Mouse (Mus musculus): ENCODE measurements around the gene Ntn5. TPM values are rescaled to one million over a fixed set of nuclear protein-coding genes. Genes with fewer than 3 reads are reported as not detected.

Gene Ntn5
- polyA plus RNA-seq, 1 experiment from 2014 or later, result 0.22 TPM

GRCm38 (mm10) chr7:45641391-45642040, 42.3 kb upstream of the Ntn5 start:
- 36% methylated on average over 16 of the region's 17 CpGs for WGBS
- Histone ChIP-seq H3K27ac (ENCODE audit: low read length) (peak overlapping the region; percentile 72), H3K4me1 (ENCODE audit: control insufficient read depth, insufficient read depth, low read length) (peaks cover 42% of the 10 kb centered on the region), H3K9me3 (replicated peaks; ENCODE audit: control insufficient read depth, low read length) (no peaks in the 10 kb centered on the region), H3K36me3 (ENCODE audit: control insufficient read depth, insufficient read depth) (peaks cover 4% of the 10 kb centered on the region), H3K27me3 (ENCODE audit: control insufficient read depth, insufficient read depth, low read length) (no peaks in the 10 kb centered on the region), H3K9ac (ENCODE audit: low read length) (peak overlapping the region; percentile 76), H3K4me3 (ENCODE audit: low read length) (peak overlapping the region; percentile 41), H3K4me2 (ENCODE audit: low read depth, low read length) (peak overlapping the region; percentile 67)
- peak; percentile 33 for ATAC-seq (replicated peaks; ENCODE audit: extremely low read depth, insufficient read depth, low FRiP score)

GRCm38 (mm10) chr7:45642083-45642482, 41.7 kb upstream of the Ntn5 start:
- Histone ChIP-seq H3K9ac (ENCODE audit: low read length) (peak overlapping the region; percentile 76), H3K4me2 (ENCODE audit: low read depth, low read length) (peak overlapping the region; percentile 67), H3K4me3 (ENCODE audit: low read length) (peak overlapping the region; percentile 41), H3K36me3 (ENCODE audit: control insufficient read depth, insufficient read depth) (no peaks in the 10 kb centered on the region), H3K27me3 (ENCODE audit: control insufficient read depth, insufficient read depth, low read length) (no peaks in the 10 kb centered on the region), H3K9me3 (replicated peaks; ENCODE audit: control insufficient read depth, low read length) (no peaks in the 10 kb centered on the region), H3K4me1 (ENCODE audit: control insufficient read depth, insufficient read depth, low read length) (peaks cover 42% of the 10 kb centered on the region), H3K27ac (ENCODE audit: low read length) (peak overlapping the region; percentile 72)
- WGBS, result 60% methylated on average over 5 of the region's 5 CpGs
- ATAC-seq (replicated peaks; ENCODE audit: extremely low read depth, insufficient read depth, low FRiP score), result no peak

DNA sequence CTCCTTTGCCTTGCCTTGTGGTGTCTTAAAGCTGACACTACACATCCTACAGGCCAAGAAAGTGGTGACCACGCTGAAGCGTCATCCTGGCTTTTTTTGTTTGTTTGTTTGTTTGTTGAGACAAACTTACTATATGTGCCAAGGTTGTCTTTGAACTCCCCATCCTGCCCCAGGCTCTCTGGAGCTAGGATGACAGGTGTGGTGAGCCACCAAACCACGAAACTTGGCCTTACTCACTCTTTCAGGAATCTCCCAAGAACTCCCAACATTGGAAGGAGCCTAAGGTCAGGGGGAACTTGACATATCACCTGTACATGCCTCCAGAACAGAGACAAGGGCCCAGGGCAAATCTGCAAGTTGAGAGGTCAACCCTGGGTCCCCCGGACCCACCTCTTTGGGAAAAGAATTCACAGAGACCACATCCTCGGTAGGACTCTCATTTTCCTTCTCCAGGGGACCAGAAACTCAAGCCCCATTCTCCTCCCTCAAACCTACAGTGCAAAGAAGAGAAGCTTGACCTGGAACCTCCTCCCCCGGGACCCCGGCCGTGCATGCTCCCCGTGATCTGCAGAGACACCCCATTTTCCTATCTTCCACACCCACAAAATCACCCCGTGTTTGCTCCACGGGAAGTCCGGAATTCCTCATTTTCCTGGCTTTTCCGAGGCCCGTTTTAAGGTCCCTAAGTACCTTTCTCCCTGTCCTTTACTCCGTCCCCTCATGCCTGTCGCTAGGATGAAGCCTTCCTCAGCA, 41.1 kb upstream of the Ntn5 start:
- H3K9me3 ChIP-seq (replicated peaks; ENCODE audit: control insufficient read depth, low read length), result no peaks in the 10 kb centered on the region
- H3K36me3 ChIP-seq (ENCODE audit: control insufficient read depth, insufficient read depth), result no peaks in the 10 kb centered on the region
- 43% methylated on average over 16 of the region's 16 CpGs for WGBS
- H3K27ac ChIP-seq (ENCODE audit: low read length), result peak overlapping the region; percentile 75
- H3K4me1 ChIP-seq (ENCODE audit: control insufficient read depth, insufficient read depth, low read length), result peaks cover 42% of the 10 kb centered on the region
- H3K4me2 ChIP-seq (ENCODE audit: low read depth, low read length), result peak overlapping the region; percentile 67
- H3K4me3 ChIP-seq (ENCODE audit: low read length), result peak overlapping the region; percentile 48
- no peaks in the 10 kb centered on the region for H3K27me3 ChIP-seq (ENCODE audit: control insufficient read depth, insufficient read depth, low read length)
- peak overlapping the region; percentile 76 for H3K9ac ChIP-seq (ENCODE audit: low read length)
- ATAC-seq (replicated peaks; ENCODE audit: extremely low read depth, insufficient read depth, low FRiP score), result no peak

GRCm38 (mm10) chr7:45643441-45644178, 40.2 kb upstream of the Ntn5 start:
- peak overlapping the region; percentile 48 for H3K4me3 ChIP-seq (ENCODE audit: low read length)
- peak overlapping the region; percentile 75 for H3K27ac ChIP-seq (ENCODE audit: low read length)
- no peaks in the 10 kb centered on the region for H3K9me3 ChIP-seq (replicated peaks; ENCODE audit: control insufficient read depth, low read length)
- no peaks in the 10 kb centered on the region for H3K36me3 ChIP-seq (ENCODE audit: control insufficient read depth, insufficient read depth)
- H3K4me1 ChIP-seq (ENCODE audit: control insufficient read depth, insufficient read depth, low read length), result peaks cover 38% of the 10 kb centered on the region
- 12% methylated on average over 28 of the region's 28 CpGs for WGBS
- H3K9ac ChIP-seq (ENCODE audit: low read length), result peak overlapping the region; percentile 76
- H3K4me2 ChIP-seq (ENCODE audit: low read depth, low read length), result peak overlapping the region; percentile 67
- no peaks in the 10 kb centered on the region for H3K27me3 ChIP-seq (ENCODE audit: control insufficient read depth, insufficient read depth, low read length)
- ATAC-seq (replicated peaks; ENCODE audit: extremely low read depth, insufficient read depth, low FRiP score), result peak; percentile 83

DNA sequence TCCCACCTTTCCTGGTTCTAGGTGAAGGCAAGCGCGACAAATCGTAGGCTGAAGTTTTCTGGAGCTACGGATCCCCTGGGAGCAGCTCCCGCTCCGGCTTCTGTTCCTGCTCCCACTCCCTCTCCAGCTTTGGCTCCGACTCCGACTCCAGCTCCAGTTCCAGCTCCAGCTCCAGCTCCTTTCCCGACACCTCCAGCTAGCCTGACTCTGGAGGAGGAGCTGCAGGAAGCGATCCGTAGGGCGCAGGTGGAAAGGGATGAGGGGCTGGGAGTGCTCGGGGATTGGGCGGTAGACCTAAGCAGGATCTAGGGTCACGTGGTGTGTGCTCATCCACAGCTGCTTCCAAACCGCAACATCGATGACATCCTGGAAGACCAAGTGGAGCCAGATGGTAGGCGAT, 39.6 kb upstream of the Ntn5 start:
- H3K4me1 ChIP-seq (ENCODE audit: control insufficient read depth, insufficient read depth, low read length), result peaks cover 38% of the 10 kb centered on the region
- H3K36me3 ChIP-seq (ENCODE audit: control insufficient read depth, insufficient read depth), result no peaks in the 10 kb centered on the region
- no peaks in the 10 kb centered on the region for H3K27me3 ChIP-seq (ENCODE audit: control insufficient read depth, insufficient read depth, low read length)

GRCm38 (mm10) chr7:45644872-45645590, 38.8 kb upstream of the Ntn5 start:
- H3K4me3 ChIP-seq (ENCODE audit: low read length), result no peak overlapping the region
- WGBS, result 68% methylated on average over 6 of the region's 6 CpGs
- peaks cover 40% of the 10 kb centered on the region for H3K4me1 ChIP-seq (ENCODE audit: control insufficient read depth, insufficient read depth, low read length)
- H3K4me2 ChIP-seq (ENCODE audit: low read depth, low read length), result no peak overlapping the region; the same call in 1 of the 2 replicates
- H3K9ac ChIP-seq (ENCODE audit: low read length), result no peak overlapping the region
- no peaks in the 10 kb centered on the region for H3K27me3 ChIP-seq (ENCODE audit: control insufficient read depth, insufficient read depth, low read length)
- no peaks in the 10 kb centered on the region for H3K36me3 ChIP-seq (ENCODE audit: control insufficient read depth, insufficient read depth)
- no peaks in the 10 kb centered on the region for H3K9me3 ChIP-seq (replicated peaks; ENCODE audit: control insufficient read depth, low read length)
- H3K27ac ChIP-seq (ENCODE audit: low read length), result no peak overlapping the region
- no peak for ATAC-seq (replicated peaks; ENCODE audit: extremely low read depth, insufficient read depth, low FRiP score)

More for the DNA sequence above, 39.6 kb upstream of the Ntn5 start:
- 22% methylated on average over 18 of the region's 18 CpGs for WGBS
- Histone ChIP-seq H3K27ac (ENCODE audit: low read length) (peak overlapping the region; percentile 75), H3K9me3 (replicated peaks; ENCODE audit: control insufficient read depth, low read length) (no peaks in the 10 kb centered on the region), H3K4me2 (ENCODE audit: low read depth, low read length) (peak overlapping the region; percentile 67), H3K4me3 (ENCODE audit: low read length) (peak overlapping the region; percentile 48), H3K9ac (ENCODE audit: low read length) (peak overlapping the region; percentile 6)
- no peak for ATAC-seq (replicated peaks; ENCODE audit: extremely low read depth, insufficient read depth, low FRiP score)

DNA sequence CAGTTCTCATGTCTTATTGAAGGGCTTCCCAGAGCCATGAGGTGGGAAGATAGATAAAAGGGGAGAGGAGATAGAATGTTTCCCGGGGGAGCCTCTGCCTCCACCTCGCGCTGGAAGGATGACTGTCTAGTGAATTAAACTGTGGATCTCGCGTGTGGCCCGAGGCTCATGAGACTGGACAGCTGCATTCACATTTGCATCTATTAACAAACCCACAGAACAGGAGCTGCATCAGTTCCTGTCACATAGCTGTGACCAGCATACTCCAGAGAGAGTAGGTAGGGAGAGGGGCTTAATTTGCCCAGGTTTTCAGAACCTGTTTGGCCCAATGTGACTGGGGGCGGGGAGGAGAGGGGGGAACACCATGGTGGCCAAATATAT, 38.2 kb upstream of the Ntn5 start:
- Histone ChIP-seq H3K27ac (ENCODE audit: low read length) (no peak overlapping the region), H3K9ac (ENCODE audit: low read length) (no peak overlapping the region), H3K36me3 (ENCODE audit: control insufficient read depth, insufficient read depth) (no peaks in the 10 kb centered on the region), H3K9me3 (replicated peaks; ENCODE audit: control insufficient read depth, low read length) (no peaks in the 10 kb centered on the region), H3K4me2 (ENCODE audit: low read depth, low read length) (no peak overlapping the region), H3K4me1 (ENCODE audit: control insufficient read depth, insufficient read depth, low read length) (peaks cover 40% of the 10 kb centered on the region), H3K27me3 (ENCODE audit: control insufficient read depth, insufficient read depth, low read length) (no peaks in the 10 kb centered on the region), H3K4me3 (ENCODE audit: low read length) (no peak overlapping the region)
- no peak for ATAC-seq (replicated peaks; ENCODE audit: extremely low read depth, insufficient read depth, low FRiP score)
- 81% methylated on average over 7 of the region's 7 CpGs for WGBS

GRCm38 (mm10) chr7:45646671-45647070, 37.2 kb upstream of the Ntn5 start:
- Histone ChIP-seq H3K9ac (ENCODE audit: low read length) (no peak overlapping the region), H3K4me1 (ENCODE audit: control insufficient read depth, insufficient read depth, low read length) (peaks cover 29% of the 10 kb centered on the region), H3K27ac (ENCODE audit: low read length) (no peak overlapping the region), H3K4me2 (ENCODE audit: low read depth, low read length) (no peak overlapping the region), H3K4me3 (ENCODE audit: low read length) (no peak overlapping the region), H3K36me3 (ENCODE audit: control insufficient read depth, insufficient read depth) (no peaks in the 10 kb centered on the region), H3K27me3 (ENCODE audit: control insufficient read depth, insufficient read depth, low read length) (no peaks in the 10 kb centered on the region), H3K9me3 (replicated peaks; ENCODE audit: control insufficient read depth, low read length) (no peaks in the 10 kb centered on the region)
- 86% methylated on average over 4 of the region's 4 CpGs for WGBS
- ATAC-seq (replicated peaks; ENCODE audit: extremely low read depth, insufficient read depth, low FRiP score), result no peak
